Mouse (Mus musculus) kidney, adult 10 weeks (tissue): ENCODE results near the gene Snhg11. TPM values are rescaled to one million over a fixed set of nuclear protein-coding genes. Genes with fewer than 3 reads are reported as not detected.

Source experiments
- polyA plus RNA-seq: library from polyadenylated mRNA; stranded (reverse); fragments of 350-450 nt; fragmentation: Illumina TruSeq; extraction: RNeasy Lipid Tissue Mini Kit (QIAGEN cat#74804); gene quantifications from one replicate; pipeline ENCODE4 v1.2.3, GENCODE M21; 2014; ENCODE audit warnings: low read depth, low replicate concordance

Gene Snhg11
- polyA plus RNA-seq: 31.2 TPM

GRCm38 (mm10) chr2:158375443-158376122 lies at the start of gene Snhg11:
Gene Snhg11, plus strand, starts transcription at chr2:158375638.

GRCm38 (mm10) chr2:158409595-158410021 lies 34.2 kb downstream of the Snhg11 start, which contains the start of gene Ralgapb:
Gene Ralgapb, plus strand, starts transcription at chr2:158409848.

Other genes starting within 250 kb of the Snhg11 start
- 5.1 TPM for gene Tgm2, start 229.2 kb upstream of the Snhg11 start, polyA plus RNA-seq
- gene D630003M21Rik, start 146.4 kb upstream of the Snhg11 start, polyA plus RNA-seq: not detected
- not detected for gene Bpi, start 117.5 kb upstream of the Snhg11 start, polyA plus RNA-seq
- 3.1 TPM for gene Lbp, start 69.1 kb upstream of the Snhg11 start, polyA plus RNA-seq
- gene Ralgapb, start 34.2 kb downstream of the Snhg11 start, polyA plus RNA-seq: 51.3 TPM
- gene Adig, start 127.0 kb downstream of the Snhg11 start, polyA plus RNA-seq: not detected
- gene Arhgap40, start 137.2 kb downstream of the Snhg11 start, polyA plus RNA-seq: not detected
- not detected for gene Slc32a1, start 235.1 kb downstream of the Snhg11 start, polyA plus RNA-seq
- gene Actr5, start 249.2 kb downstream of the Snhg11 start, polyA plus RNA-seq: not detected